Mouse (Mus musculus) stomach, postnatal 0 days (tissue): Measurements from ENCODE around the gene Ypel3.

Source experiments
- CTCF ChIP-seq: IDR thresholded peaks from 2 replicates; pipeline ENCODE4 v1.5.1; 2016; ENCODE audit warnings: antibody characterized with exemption, low read depth, mild to moderate bottlenecking, moderate library complexity
- EP300 ChIP-seq: optimal IDR thresholded peaks from 2 replicates; pipeline ENCODE3; 2016; ENCODE audit warnings: antibody characterized with exemption

DNA sequence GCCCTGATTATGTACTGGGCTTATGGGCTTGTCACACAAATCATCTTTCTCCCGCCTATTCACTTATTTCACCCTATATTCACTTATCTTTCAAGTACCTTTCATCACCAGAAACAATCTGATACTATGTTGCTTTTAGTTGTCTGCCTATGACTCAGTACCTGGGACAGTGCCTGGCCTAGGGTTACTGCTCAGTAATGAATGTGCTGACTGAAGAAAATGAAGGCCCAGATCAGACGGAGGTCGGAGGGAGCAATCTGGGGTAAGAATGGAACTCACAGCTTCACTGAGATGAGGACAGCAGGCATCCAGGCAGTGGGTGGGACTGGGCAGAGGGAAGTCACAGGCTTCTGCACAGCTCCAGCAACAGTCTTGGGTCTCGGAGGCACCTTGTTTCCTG is 30.6 kb downstream of the Ypel3 start:
- TF ChIP-seq EP300: no peak
- TF ChIP-seq CTCF: no peak
